Mouse (Mus musculus) adipocyte (in vitro differentiated cells): ENCODE measurements around the gene Rpl41.
"Not testable (repeated sequence)": the region's sequence is repeated elsewhere in the genome, so short reads cannot be mapped to it uniquely, and the experiment has no call there.

Experiments used
- DNase-seq: peaks from one replicate; pipeline ENCODE4 v3.0.0-alpha.2; 2016; ENCODE audit warnings: low spot score

The Rpl41 gene

GRCm38 (mm10) chr10:128524732-128525662 is 24.1 kb downstream of the Rpl41 start:
- DNase-seq = peak; percentile 40

DNA sequence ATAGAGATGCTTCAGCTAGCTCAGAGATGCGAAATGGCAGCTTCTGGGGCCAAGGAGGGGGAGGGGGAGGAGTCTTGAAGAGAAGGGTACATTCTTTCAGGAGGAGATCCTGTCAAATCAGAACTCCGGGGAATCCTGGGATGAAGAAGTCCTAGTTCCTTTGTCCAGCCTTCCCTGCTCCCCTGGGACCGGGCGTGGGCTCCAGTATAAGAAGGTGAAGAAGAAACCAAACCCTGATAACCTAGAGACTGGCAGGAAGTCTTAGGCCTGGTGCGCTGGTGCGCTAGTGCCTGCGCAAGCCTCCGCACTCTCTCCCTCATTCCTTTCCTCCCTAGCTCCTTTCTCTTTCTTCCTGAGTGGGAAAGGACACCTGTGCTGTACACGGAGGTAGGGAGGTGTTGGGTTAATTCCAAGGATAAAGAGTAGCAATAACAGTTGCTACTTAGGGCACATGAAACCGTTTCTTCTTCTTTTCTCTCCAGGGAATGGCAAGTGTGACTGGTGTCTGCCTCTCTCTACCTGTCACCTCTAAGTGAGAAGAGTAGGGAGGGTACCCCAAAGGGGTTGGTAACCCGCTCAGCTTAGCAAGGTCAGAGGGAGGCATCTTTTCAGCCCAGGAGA is 24.9 kb downstream of the Rpl41 start:
- DNase-seq = no peak

- DNase-seq = no peak
Measured at GRCm38 (mm10) chr10:128522351-128522750, 26.8 kb downstream of the Rpl41 start.

GRCm38 (mm10) chr10:128520591-128520990 is 28.5 kb downstream of the Rpl41 start:
- DNase-seq = no peak

GRCm38 (mm10) chr10:128518833-128519232 is 30.3 kb downstream of the Rpl41 start:
- DNase-seq = no peak

GRCm38 (mm10) chr10:128516677-128517076 is 32.4 kb downstream of the Rpl41 start:
- DNase-seq = no peak

- DNase-seq = no peak
Measured at GRCm38 (mm10) chr10:128516029-128516428, 33.1 kb downstream of the Rpl41 start.

DNA sequence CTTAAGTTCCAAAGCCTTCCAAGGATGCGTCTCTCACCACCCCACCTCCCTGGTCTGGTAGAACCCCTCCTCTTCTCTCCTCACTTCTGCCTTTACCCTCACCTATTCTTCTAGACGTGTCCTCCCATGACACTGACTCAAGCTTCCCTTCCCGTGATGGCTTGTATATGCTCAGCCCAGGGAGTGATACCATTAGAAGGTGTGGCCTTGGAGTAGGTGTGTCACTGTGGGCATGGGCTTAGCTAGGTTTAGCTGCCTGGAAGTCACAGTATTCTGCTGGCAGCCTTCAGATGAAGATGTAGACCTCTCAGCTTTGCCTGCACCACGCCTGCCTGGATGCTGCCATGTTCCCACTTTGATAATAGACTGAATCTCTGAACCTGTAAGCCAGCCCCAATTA is 34.1 kb downstream of the Rpl41 start:
- DNase-seq = no peak

DNA sequence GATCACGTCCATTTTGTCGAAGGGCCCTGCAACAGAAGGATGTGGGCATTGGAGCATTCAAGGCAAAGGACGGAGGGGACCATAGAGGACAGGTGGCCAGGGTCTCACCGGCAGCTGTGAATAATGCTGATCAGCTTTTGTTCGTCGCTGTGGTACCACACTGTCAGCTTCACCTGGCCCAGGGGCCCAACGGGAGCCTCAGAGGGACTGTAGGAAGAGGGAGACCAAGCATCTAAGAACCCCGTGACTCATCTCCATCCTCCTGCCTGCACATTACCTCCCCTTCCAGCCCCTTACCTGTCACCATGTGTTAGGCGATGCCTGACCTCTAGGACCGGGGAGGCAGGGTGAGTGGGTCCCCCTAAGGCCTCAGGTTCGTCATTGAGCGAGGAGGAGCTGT is 37.3 kb downstream of the Rpl41 start:
- DNase-seq = no peak

- no peak for DNase-seq
Measured at GRCm38 (mm10) chr10:128511189-128511588, 37.9 kb downstream of the Rpl41 start.

GRCm38 (mm10) chr10:128510301-128510700 is 38.8 kb downstream of the Rpl41 start:
- peak; percentile 84 for DNase-seq

GRCm38 (mm10) chr10:128509831-128510230 is 39.3 kb downstream of the Rpl41 start:
- DNase-seq = peak; percentile 48

DNA sequence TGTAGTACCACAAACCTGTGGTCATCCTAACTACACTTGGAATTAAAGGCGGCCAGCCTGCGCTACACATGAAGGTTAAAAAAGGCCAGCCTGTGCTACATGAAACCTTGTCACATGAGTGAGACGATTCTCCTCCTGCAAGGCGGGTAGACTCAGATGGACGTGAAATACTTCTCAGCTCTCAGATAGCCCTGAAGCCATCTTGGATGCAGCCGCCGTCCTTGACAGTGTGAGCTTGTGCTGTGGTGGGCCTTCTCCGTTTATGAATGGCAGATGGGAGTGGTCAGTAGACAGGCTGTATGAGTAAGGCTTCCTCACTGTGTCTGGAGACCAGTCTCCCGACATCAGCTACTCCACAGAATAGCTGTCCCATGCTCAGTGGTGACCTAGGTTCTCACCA is 39.9 kb downstream of the Rpl41 start:
- no peak for DNase-seq

GRCm38 (mm10) chr10:128508260-128508659 is 40.8 kb downstream of the Rpl41 start:
- DNase-seq = peak; percentile 83

- no peak for DNase-seq
Measured at GRCm38 (mm10) chr10:128505974-128506373, 43.1 kb downstream of the Rpl41 start.

DNA sequence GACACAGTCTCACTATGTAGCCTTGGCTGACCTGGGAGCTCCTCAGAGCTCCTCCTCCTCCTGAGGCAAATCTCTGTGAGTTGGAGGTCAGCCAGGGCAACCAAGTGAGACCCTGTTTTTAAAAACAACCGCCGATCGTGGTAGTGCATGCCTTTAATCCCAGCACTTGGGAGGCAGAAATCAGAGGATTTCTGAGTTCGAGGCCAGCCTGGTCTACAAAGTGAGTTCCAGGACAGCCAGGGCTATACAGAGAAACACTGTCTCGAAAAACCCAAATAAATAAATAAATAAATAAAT is 43.8 kb downstream of the Rpl41 start:
- not testable (repeated sequence) for DNase-seq

GRCm38 (mm10) chr10:128504641-128505370 is 44.3 kb downstream of the Rpl41 start:
- peak; percentile 65 for DNase-seq

GRCm38 (mm10) chr10:128504012-128504411 is 45.1 kb downstream of the Rpl41 start:
- peak; percentile 59 for DNase-seq

DNA sequence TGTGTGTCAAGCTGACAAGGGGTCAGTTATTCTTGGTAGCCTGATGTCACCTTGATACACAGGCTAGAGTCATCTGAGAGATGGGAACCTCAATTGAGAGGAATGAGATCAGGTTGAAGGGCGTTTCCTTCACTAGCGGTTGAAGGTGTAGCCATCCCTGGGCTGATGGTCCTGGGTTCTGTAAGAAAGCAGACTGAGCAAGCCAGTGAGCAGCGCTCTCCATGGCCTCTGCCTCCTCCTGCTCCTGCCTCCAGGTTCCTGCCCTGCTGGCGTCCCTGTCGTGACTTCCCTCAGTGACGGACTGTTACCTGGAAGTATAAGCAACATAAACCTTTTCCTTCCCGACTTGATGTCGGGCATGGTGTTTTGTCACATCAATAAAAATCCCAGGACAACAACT is 45.6 kb downstream of the Rpl41 start:
- DNase-seq = no peak

GRCm38 (mm10) chr10:128502341-128502740 is 46.8 kb downstream of the Rpl41 start:
- DNase-seq = peak; percentile 67

DNA sequence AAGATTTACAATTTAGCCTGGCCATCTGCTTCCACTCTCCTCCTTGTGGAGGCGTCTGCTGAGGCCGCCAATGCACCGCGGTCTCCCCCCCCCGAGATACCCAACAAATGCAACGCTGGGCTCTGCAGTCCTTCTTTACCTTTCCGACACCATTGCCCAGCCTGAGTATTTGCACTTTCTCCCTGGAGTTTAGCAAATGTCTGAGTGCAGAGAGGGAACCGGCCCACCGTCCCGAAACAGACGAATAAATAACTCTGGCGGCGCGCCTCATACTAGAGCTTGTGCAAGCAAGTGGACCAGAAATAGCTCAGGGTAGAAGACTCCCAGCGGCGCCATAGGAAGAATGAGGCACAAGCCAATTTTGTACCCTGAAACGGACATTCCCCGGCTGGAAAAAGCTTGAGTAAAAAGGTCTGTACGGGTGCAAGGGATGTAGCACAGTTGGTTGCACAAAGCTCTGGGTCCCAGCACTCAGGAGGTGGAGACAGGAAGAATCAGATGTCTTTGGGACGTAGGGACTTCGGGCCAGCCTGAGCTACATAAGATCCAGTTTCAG is 49.9 kb downstream of the Rpl41 start:
- DNase-seq = peak; percentile 80

DNA sequence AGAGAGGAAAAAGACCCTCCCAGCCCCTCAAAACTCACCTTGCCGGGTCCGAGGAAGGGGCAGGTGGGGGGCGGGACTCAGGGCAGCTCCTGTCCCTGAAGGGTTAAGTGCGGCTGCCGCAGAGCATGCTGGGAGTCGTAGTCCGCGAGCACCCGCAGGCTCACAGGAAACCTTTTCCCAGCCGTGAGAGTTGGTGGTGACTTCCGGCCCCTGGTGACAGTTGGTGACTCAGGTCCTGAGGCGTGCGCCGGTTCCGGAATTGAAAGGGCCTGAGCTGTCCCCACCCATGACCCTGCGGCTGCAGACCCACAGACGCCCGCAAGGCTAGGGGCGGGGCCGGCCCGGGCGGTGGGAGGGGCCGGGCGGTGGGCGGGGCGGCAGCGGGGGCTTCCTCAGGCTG is 50.5 kb downstream of the Rpl41 start, which contains the start of gene Myl6b:
Myl6b (minus strand) TSS at position 96 of the 400 bp plus-strand sequence.
- DNase-seq = peak; percentile 97
